Mouse (Mus musculus) limb, embryonic 11.5 days (tissue): ENCODE data around the gene Dlk2. TPM values are rescaled to one million over a fixed set of nuclear protein-coding genes. Genes with fewer than 3 reads are reported as not detected.

Source experiments
- ATAC-seq: fragments of 200-750 bp; cut with Nextera tagmentation; 2 replicates; pipeline ENCODE4 v1.8.0; 2017; ENCODE audit warnings: low read depth; ENCODE audit not compliant: insufficient number of reproducible peaks, low FRiP score, low TSS enrichment
- DNase-seq: peaks from one replicate; pipeline ENCODE4 v3.0.0-alpha.2; 2015; ENCODE audit warnings: low spot score
- H3K27ac ChIP-seq: fragments of 300-500 bp; sonication (generic); replicated peaks from 2 replicates; pipeline ENCODE4 v1.5.1; 2014; ENCODE audit warnings: low read depth, mild to moderate bottlenecking, low read length
- H3K27me3 ChIP-seq: fragments of 300-500 bp; sonication (generic); 2 replicates; pipeline ENCODE4 v1.6.1; 2014; ENCODE audit warnings: mild to moderate bottlenecking, low read length, mixed read lengths; ENCODE audit not compliant: control insufficient read depth, insufficient read depth
- H3K36me3 ChIP-seq: fragments of 300-500 bp; sonication (generic); 2 replicates; pipeline ENCODE4 v1.6.1; 2014; ENCODE audit warnings: mild to moderate bottlenecking, low read length, moderate library complexity, mixed read lengths; ENCODE audit not compliant: control insufficient read depth, insufficient read depth
- H3K4me1 ChIP-seq: fragments of 300-500 bp; sonication (generic); 2 replicates; pipeline ENCODE4 v1.6.1; 2014; ENCODE audit warnings: low read length, mixed read lengths; ENCODE audit not compliant: control insufficient read depth, insufficient read depth
- H3K4me2 ChIP-seq: fragments of 300-500 bp; sonication (generic); 2 replicates; pipeline ENCODE4 v1.6.1; 2014; ENCODE audit warnings: low read depth, mild to moderate bottlenecking, moderate library complexity; ENCODE audit not compliant: severe bottlenecking
- H3K4me3 ChIP-seq: fragments of 300-500 bp; sonication (generic); 2 replicates; pipeline ENCODE4 v1.5.1; 2014; ENCODE audit warnings: low read depth, low read length
- H3K9ac ChIP-seq: fragments of 300-500 bp; sonication (generic); 2 replicates; pipeline ENCODE4 v1.6.1; 2014; ENCODE audit warnings: mild to moderate bottlenecking, low read length
- H3K9me3 ChIP-seq: fragments of 300-500 bp; sonication (generic); 2 replicates; pipeline ENCODE4 v1.6.1; 2016; ENCODE audit warnings: low read length; ENCODE audit not compliant: control insufficient read depth
- WGBS: fragments of 180-500 bp; shearing (Covaris S2); extraction: QIAGEN DNeasy Blood & Tissue Kit; methylation state at CpG from one replicate; pipeline ENCODE4 v1.1.7; 2014; 5-methylcytosine and 5-hydroxymethylcytosine counted together
- polyA plus RNA-seq: library from polyadenylated mRNA; unstranded; fragments of >200 nt; fragmentation: Nextera tagmentation; extraction: Ambion mirVana; gene quantifications from 2 replicates; pipeline ENCODE4 v1.2.1, GENCODE M21; 2014

Gene Dlk2
- polyA plus RNA-seq, 1 experiment from 2014 or later: 1.1 TPM

DNA sequence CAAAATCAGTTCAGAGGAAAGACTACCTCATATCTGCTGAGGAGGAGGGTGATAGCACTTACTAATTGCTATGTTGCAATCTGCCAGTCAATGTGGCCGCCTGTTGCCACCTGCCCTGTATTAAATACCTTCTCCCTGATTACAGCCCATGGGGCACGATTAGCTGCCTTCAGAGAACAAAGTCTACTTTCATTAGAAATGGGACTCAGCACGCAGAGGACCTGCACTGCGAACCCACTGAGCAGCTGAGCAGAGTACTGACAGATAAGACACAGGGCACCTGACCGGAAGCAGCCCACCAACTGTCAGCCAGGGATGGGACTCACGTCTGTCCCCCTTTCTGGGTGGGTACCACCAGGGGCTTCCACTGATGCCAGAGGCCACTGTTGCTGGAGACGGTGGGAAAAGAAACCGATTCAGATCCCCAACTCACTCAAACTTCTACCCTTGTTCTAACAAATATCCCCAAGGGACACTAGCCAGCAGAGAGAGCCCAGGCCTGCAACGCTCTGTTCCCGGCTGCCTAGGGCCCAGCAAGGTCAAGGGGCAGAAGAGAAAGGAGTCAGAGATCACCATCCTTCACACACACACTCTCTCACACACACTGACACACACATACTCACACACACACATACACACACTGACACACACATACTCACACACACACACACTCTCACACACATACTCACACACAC is 29.0 kb upstream of the Dlk2 start:
- ATAC-seq (no peak), DNase-seq (no peak)
- Histone ChIP-seq H3K9me3 (no peaks in the 10 kb centered on the region), H3K27ac (no peak overlapping the region), H3K4me2 (no peak overlapping the region), H3K9ac (peak overlapping the region; percentile 4; the same call in 1 of the 2 replicates), H3K36me3 (peaks cover 29% of the 10 kb centered on the region), H3K4me1 (0 out of 2 replicates have a peak, but pooled peaks cover 3% of the 10 kb centered on the region), H3K4me3 (no peak overlapping the region), H3K27me3 (no peaks in the 10 kb centered on the region)
- WGBS: 78% methylated on average over 10 of the region's 10 CpGs

- Histone ChIP-seq H3K4me3 (no peak overlapping the region), H3K4me2 (no peak overlapping the region), H3K4me1 (0 out of 2 replicates have a peak, but pooled peaks cover 3% of the 10 kb centered on the region), H3K9me3 (no peaks in the 10 kb centered on the region), H3K27ac (no peak overlapping the region), H3K36me3 (peaks cover 20% of the 10 kb centered on the region), H3K9ac (no peak overlapping the region), H3K27me3 (no peaks in the 10 kb centered on the region)
- ATAC-seq (no peak), DNase-seq (no peak)
- 90% methylated on average over 19 of the region's 19 CpGs for WGBS
These were observed 27.3 kb upstream of the Dlk2 start for GRCm38 (mm10) chr17:46269771-46270534.

DNA sequence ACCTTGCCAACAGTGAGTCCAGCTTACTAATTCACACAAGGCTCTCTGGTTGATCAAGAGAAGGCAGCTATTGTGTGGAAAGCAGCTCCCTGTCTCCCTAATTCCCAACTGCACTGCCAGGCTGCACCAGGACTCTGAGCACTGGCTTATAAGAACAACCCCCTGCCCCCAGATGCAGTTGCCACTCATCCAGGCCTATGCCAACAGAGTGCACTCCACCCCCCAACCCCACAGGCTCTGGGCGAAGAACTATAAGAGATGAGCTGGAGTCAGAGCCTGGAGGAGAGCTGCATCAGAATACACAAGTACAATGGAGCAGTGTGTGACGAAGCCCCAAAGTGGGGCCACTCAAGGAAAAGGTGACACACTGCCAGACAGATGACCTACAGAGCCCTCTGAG is 25.2 kb upstream of the Dlk2 start:
- Histone ChIP-seq H3K4me3 (no peak overlapping the region), H3K4me1 (no peaks in the 10 kb centered on the region; the same call in 1 of the 2 replicates), H3K9me3 (no peaks in the 10 kb centered on the region), H3K9ac (no peak overlapping the region), H3K4me2 (no peak overlapping the region), H3K36me3 (peaks cover 20% of the 10 kb centered on the region), H3K27me3 (no peaks in the 10 kb centered on the region), H3K27ac (no peak overlapping the region)
- 95% methylated on average over 2 of the region's 2 CpGs for WGBS
- DNase-seq: no peak
- ATAC-seq: no peak

- H3K9ac ChIP-seq: no peak overlapping the region
- no peaks in the 10 kb centered on the region for H3K27me3 ChIP-seq
- no peak overlapping the region for H3K27ac ChIP-seq
- WGBS: 90% methylated on average over 5 of the region's 5 CpGs
- H3K4me1 ChIP-seq: peaks cover 6% of the 10 kb centered on the region
- H3K9me3 ChIP-seq: no peaks in the 10 kb centered on the region
- H3K4me3 ChIP-seq: no peak overlapping the region
- DNase-seq (no peak), ATAC-seq (no peak)
- H3K4me2 ChIP-seq: no peak overlapping the region
- H3K36me3 ChIP-seq: peaks cover 20% of the 10 kb centered on the region
These were observed 24.5 kb upstream of the Dlk2 start for GRCm38 (mm10) chr17:46272675-46273074.

DNA sequence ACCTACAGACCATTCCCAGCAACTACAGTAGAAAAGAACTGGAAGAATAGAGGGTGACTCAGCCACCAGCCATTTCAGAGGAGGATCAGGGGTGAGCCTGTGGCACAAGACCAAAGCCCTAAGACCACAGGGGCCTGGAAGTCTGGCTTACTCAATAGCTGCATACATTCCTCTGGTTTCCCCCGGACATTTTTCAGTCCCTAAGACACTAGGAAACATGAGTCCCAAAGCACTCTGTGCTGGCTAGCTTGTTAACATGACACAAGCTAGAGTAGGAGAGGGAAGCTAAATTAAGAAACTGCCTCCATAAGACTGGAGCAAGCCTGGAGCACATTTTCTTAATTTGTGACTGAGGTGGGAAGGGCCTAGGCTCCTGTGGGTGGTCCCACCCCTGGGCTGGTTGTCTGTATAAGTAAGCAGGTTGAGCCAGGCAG is 23.4 kb upstream of the Dlk2 start:
- DNase-seq (no peak), ATAC-seq (no peak)
- peaks cover 22% of the 10 kb centered on the region for H3K36me3 ChIP-seq
- no peak overlapping the region for H3K27ac ChIP-seq
- H3K9me3 ChIP-seq: no peaks in the 10 kb centered on the region
- H3K4me2 ChIP-seq: no peak overlapping the region
- no peak overlapping the region for H3K4me3 ChIP-seq
- peaks cover 9% of the 10 kb centered on the region for H3K4me1 ChIP-seq
- 58% methylated on average over 1 of the region's 1 CpGs for WGBS
- H3K9ac ChIP-seq: no peak overlapping the region
- no peaks in the 10 kb centered on the region for H3K27me3 ChIP-seq

GRCm38 (mm10) chr17:46274465-46274864 is 22.8 kb upstream of the Dlk2 start:
- no peak overlapping the region for H3K27ac ChIP-seq
- 69% methylated on average over 6 of the region's 6 CpGs for WGBS
- no peak overlapping the region for H3K4me3 ChIP-seq
- H3K9ac ChIP-seq: no peak overlapping the region
- H3K4me1 ChIP-seq: peaks cover 9% of the 10 kb centered on the region
- DNase-seq: no peak
- no peaks in the 10 kb centered on the region for H3K9me3 ChIP-seq
- H3K27me3 ChIP-seq: no peaks in the 10 kb centered on the region
- H3K36me3 ChIP-seq: peaks cover 22% of the 10 kb centered on the region
- H3K4me2 ChIP-seq: no peak overlapping the region
- no peak for ATAC-seq

DNA sequence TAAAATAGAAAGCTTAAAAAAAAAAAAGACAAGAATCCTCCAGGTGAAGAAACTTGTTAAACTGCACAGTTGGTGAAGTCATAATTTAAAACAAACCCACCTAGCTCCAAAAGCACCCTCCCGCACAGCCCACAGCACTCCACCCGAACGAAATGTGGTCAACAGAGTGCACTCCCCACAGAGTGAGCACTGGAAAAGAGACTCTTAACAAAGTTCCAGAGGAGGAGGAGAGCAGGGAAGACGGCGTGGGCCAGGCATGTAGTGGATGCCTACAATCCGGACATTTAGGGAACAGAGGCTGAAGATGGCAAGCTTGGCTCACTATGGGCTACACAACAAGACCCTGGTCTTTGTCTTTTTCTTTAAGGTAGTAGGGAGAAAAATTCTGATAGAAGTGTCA is 22.2 kb upstream of the Dlk2 start:
- DNase-seq: no peak
- H3K36me3 ChIP-seq: peaks cover 24% of the 10 kb centered on the region
- no peaks in the 10 kb centered on the region for H3K27me3 ChIP-seq
- ATAC-seq: no peak
- no peak overlapping the region for H3K4me2 ChIP-seq
- no peak overlapping the region for H3K4me3 ChIP-seq
- WGBS: 91% methylated on average over 6 of the region's 6 CpGs
- H3K4me1 ChIP-seq: peaks cover 9% of the 10 kb centered on the region
- H3K27ac ChIP-seq: no peak overlapping the region
- no peaks in the 10 kb centered on the region for H3K9me3 ChIP-seq
- H3K9ac ChIP-seq: no peak overlapping the region

- WGBS: 95% methylated on average over 10 of the region's 10 CpGs
- no peak overlapping the region for H3K27ac ChIP-seq
- H3K9me3 ChIP-seq: no peaks in the 10 kb centered on the region
- H3K27me3 ChIP-seq: no peaks in the 10 kb centered on the region
- no peak overlapping the region for H3K9ac ChIP-seq
- H3K36me3 ChIP-seq: peaks cover 24% of the 10 kb centered on the region
- no peak overlapping the region for H3K4me2 ChIP-seq
- DNase-seq: no peak
- H3K4me1 ChIP-seq: peaks cover 9% of the 10 kb centered on the region
- no peak overlapping the region for H3K4me3 ChIP-seq
- ATAC-seq: no peak
These were observed 21.7 kb upstream of the Dlk2 start for GRCm38 (mm10) chr17:46275506-46275905.
